Mouse (Mus musculus) heart, embryonic 14.5 days (tissue): ENCODE measurements at regions not wholly inside any gene's neighbourhood (a gene's known extent, or its start where the extent isn't known, plus 50 kb on each side); places are given as distances from the start of the nearest gene placed in this dataset.
A peak's percentile ranks its signal among the peaks of the same experiment; 100 is the strongest.

Experiments
- ATAC-seq: fragments of 200-750 bp; cut with Nextera tagmentation; 2 replicates; pipeline ENCODE4 v1.8.0; 2017; ENCODE audit warnings: low read depth, moderate TSS enrichment; ENCODE audit not compliant: insufficient number of reproducible peaks, insufficient read depth, low FRiP score
- H3K27ac ChIP-seq, 2 experiments: fragments of 200-500 bp in 1 of 2; fragments of 300-500 bp in 1 of 2; sonication (generic) in 1 of 2; replicated peaks in 1 of 2; 2 replicates each; pipeline ENCODE4 v1.5.1; 2012 to 2014; ENCODE audit warnings: low read depth in 2 of 2, low read length in 2 of 2, control low read depth in 1 of 2, mild to moderate bottlenecking in 1 of 2, mixed read lengths in 1 of 2; ENCODE audit not compliant: control insufficient read depth in 1 of 2, insufficient read depth in 1 of 2
- H3K27me3 ChIP-seq: fragments of 300-500 bp; sonication (generic); 2 replicates; pipeline ENCODE4 v1.6.1; 2014; ENCODE audit warnings: mild to moderate bottlenecking, low read length, control low read depth; ENCODE audit not compliant: control insufficient read depth, insufficient read depth
- H3K36me3 ChIP-seq: fragments of 300-500 bp; sonication (generic); 2 replicates; pipeline ENCODE4 v1.6.1; 2014; ENCODE audit warnings: mild to moderate bottlenecking, control low read depth, low read length, mixed read lengths; ENCODE audit not compliant: control insufficient read depth, insufficient read depth
- H3K4me1 ChIP-seq, 2 experiments: fragments of 200-500 bp in 1 of 2; fragments of 300-500 bp in 1 of 2; sonication (generic) in 1 of 2; 2 replicates each; pipeline ENCODE4 v1.6.1; 2012 to 2014; ENCODE audit warnings: low read length in 2 of 2, control low read depth in 1 of 2, mixed read lengths in 1 of 2; ENCODE audit not compliant: control insufficient read depth in 2 of 2, insufficient read depth in 2 of 2
- H3K4me2 ChIP-seq: fragments of 300-500 bp; sonication (generic); 2 replicates; pipeline ENCODE4 v1.6.1; 2014; ENCODE audit warnings: mild to moderate bottlenecking, low read length
- H3K4me3 ChIP-seq, 2 experiments: fragments of 200-500 bp in 1 of 2; fragments of 300-500 bp in 1 of 2; sonication (generic) in 1 of 2; 2 replicates each; pipeline ENCODE4 v1.5.1; 2012 to 2014; ENCODE audit warnings: low read length in 2 of 2, mild to moderate bottlenecking in 2 of 2, control low read depth in 1 of 2, low read depth in 1 of 2, moderate library complexity in 1 of 2; ENCODE audit not compliant: control insufficient read depth in 1 of 2, insufficient read depth in 1 of 2
- H3K9ac ChIP-seq: fragments of 300-500 bp; sonication (generic); 2 replicates; pipeline ENCODE4 v1.6.1; 2014; ENCODE audit warnings: mild to moderate bottlenecking, low read length
- H3K9me3 ChIP-seq: fragments of 300-500 bp; sonication (generic); 2 replicates; pipeline ENCODE4 v1.6.1; 2016; ENCODE audit warnings: low read length, control low read depth; ENCODE audit not compliant: control insufficient read depth
- WGBS: fragments of 180-500 bp; shearing (Covaris S2); extraction: QIAGEN DNeasy Blood & Tissue Kit; methylation state at CpG from one replicate; pipeline ENCODE4 v1.1.7; 2014; 5-methylcytosine and 5-hydroxymethylcytosine counted together

- Histone ChIP-seq H3K4me1 (no peaks in the 10 kb centered on the region), H3K9me3 (no peaks in the 10 kb centered on the region), H3K4me2 (no peak overlapping the region), H3K4me3 (no peak overlapping the region), H3K9ac (no peak overlapping the region), H3K36me3 (no peaks in the 10 kb centered on the region), H3K27ac (no peak overlapping the region), H3K27me3 (no peaks in the 10 kb centered on the region)
- 83% methylated on average over 5 of the region's 5 CpGs for WGBS
- no peak for ATAC-seq
These were observed 331.3 kb downstream of the Adgrl2 start for GRCm38 (mm10) chr3:148659024-148659423.

- Histone ChIP-seq H3K4me3 (no peak overlapping the region), H3K27me3 (no peaks in the 10 kb centered on the region), H3K9ac (no peak overlapping the region), H3K4me1 (no peaks in the 10 kb centered on the region), H3K27ac (no peak overlapping the region), H3K36me3 (no peaks in the 10 kb centered on the region), H3K4me2 (no peak overlapping the region), H3K9me3 (no peaks in the 10 kb centered on the region)
- ATAC-seq: no peak
- WGBS: 66% methylated on average over 8 of the region's 8 CpGs
These were observed 332.0 kb downstream of the Adgrl2 start for GRCm38 (mm10) chr3:148658368-148658767.

- no peaks in the 10 kb centered on the region for H3K27me3 ChIP-seq
- no peak overlapping the region for H3K27ac ChIP-seq
- H3K4me1 ChIP-seq: no peaks in the 10 kb centered on the region
- no peaks in the 10 kb centered on the region for H3K9me3 ChIP-seq
- H3K4me2 ChIP-seq: no peak overlapping the region
- no peak overlapping the region for H3K9ac ChIP-seq
- no peak overlapping the region for H3K4me3 ChIP-seq
- no peaks in the 10 kb centered on the region for H3K36me3 ChIP-seq
- WGBS: 83% methylated on average over 7 of the region's 7 CpGs
- no peak for ATAC-seq
These were observed 334.2 kb downstream of the Adgrl2 start for GRCm38 (mm10) chr3:148656187-148656586.

- H3K9ac ChIP-seq: no peak overlapping the region
- H3K36me3 ChIP-seq: no peaks in the 10 kb centered on the region
- no peak overlapping the region for H3K4me2 ChIP-seq
- no peak overlapping the region for H3K27ac ChIP-seq
- ATAC-seq: no peak
- no peaks in the 10 kb centered on the region for H3K9me3 ChIP-seq
- no peaks in the 10 kb centered on the region for H3K27me3 ChIP-seq
- H3K4me1 ChIP-seq: no peaks in the 10 kb centered on the region
- no peak overlapping the region for H3K4me3 ChIP-seq
- 73% methylated on average over 8 of the region's 8 CpGs for WGBS
These were observed 340.1 kb downstream of the Adgrl2 start for GRCm38 (mm10) chr3:148650241-148650640.

- no peak for ATAC-seq
- Histone ChIP-seq H3K36me3 (no peaks in the 10 kb centered on the region), H3K27me3 (no peaks in the 10 kb centered on the region), H3K4me2 (no peak overlapping the region), H3K4me3 (no peak overlapping the region), H3K9ac (no peak overlapping the region), H3K27ac (no peak overlapping the region), H3K4me1 (0 out of 4 replicates have a peak, but pooled peaks cover 0 to 2% of the 10 kb centered on the region in 2 experiments), H3K9me3 (no peaks in the 10 kb centered on the region)
- WGBS: 81% methylated on average over 5 of the region's 5 CpGs
These were observed 345.4 kb downstream of the Adgrl2 start for GRCm38 (mm10) chr3:148644924-148645323.

GRCm38 (mm10) chr3:148641581-148641980 is 348.8 kb downstream of the Adgrl2 start:
- ATAC-seq: no peak
- Histone ChIP-seq H3K4me3 (no peak overlapping the region), H3K36me3 (no peaks in the 10 kb centered on the region), H3K4me2 (no peak overlapping the region), H3K4me1 (0 out of 4 replicates have a peak, but pooled peaks cover 0 to 2% of the 10 kb centered on the region in 2 experiments), H3K9ac (no peak overlapping the region), H3K27ac (no peak overlapping the region), H3K27me3 (no peaks in the 10 kb centered on the region), H3K9me3 (no peaks in the 10 kb centered on the region)
- WGBS: 65% methylated on average over 3 of the region's 3 CpGs

- Histone ChIP-seq H3K4me3 (no peak overlapping the region), H3K27ac (no peak overlapping the region), H3K9me3 (no peaks in the 10 kb centered on the region), H3K27me3 (no peaks in the 10 kb centered on the region), H3K4me1 (0 out of 4 replicates have a peak, but pooled peaks cover 0 to 2% of the 10 kb centered on the region in 2 experiments), H3K9ac (no peak overlapping the region), H3K4me2 (no peak overlapping the region), H3K36me3 (no peaks in the 10 kb centered on the region)
- ATAC-seq: no peak
- 30% methylated on average over 3 of the region's 3 CpGs for WGBS
These were observed 349.7 kb downstream of the Adgrl2 start for GRCm38 (mm10) chr3:148640680-148641101.

- no peak overlapping the region for H3K4me3 ChIP-seq
- no peaks in the 10 kb centered on the region for H3K9me3 ChIP-seq
- ATAC-seq: peak; percentile 56; the same call in 1 of the 2 replicates
- no peaks in the 10 kb centered on the region for H3K27me3 ChIP-seq
- H3K27ac ChIP-seq: peak overlapping the region; percentile 56 to 66; a peak in 2 of 4 replicates
- H3K4me2 ChIP-seq: no peak overlapping the region
- WGBS: 33% methylated on average over 4 of the region's 4 CpGs
- H3K36me3 ChIP-seq: no peaks in the 10 kb centered on the region
- H3K9ac ChIP-seq: no peak overlapping the region
- H3K4me1 ChIP-seq: peaks cover 2 to 4% of the 10 kb centered on the region in 2 experiments; a peak in 2 of 4 replicates
These were observed 355.3 kb downstream of the Adgrl2 start for GRCm38 (mm10) chr3:148635101-148635500.
